Mouse (Mus musculus) heart, postnatal 0 days (tissue): Measurements from ENCODE around the gene Gm17067.
"Not testable (repeated sequence)": the region's sequence is repeated elsewhere in the genome, so short reads cannot be mapped to it uniquely, and the experiment has no call there.

Experiments used
- CTCF ChIP-seq: IDR thresholded peaks from 2 replicates; pipeline ENCODE4 v1.5.1; 2016; ENCODE audit warnings: antibody characterized with exemption, control low read depth, low read depth
- EP300 ChIP-seq: IDR thresholded peaks from 2 replicates; pipeline ENCODE4 v1.6.1; 2016; ENCODE audit warnings: antibody characterized with exemption, low read depth

GRCm38 (mm10) chr7:42692362-42693158 is 34.3 kb downstream of the Gm17067 start, which contains the start of gene Zfp975:
- TF ChIP-seq CTCF: 0 out of 2 replicates have a peak, but pooled peaks have one; percentile 2
- TF ChIP-seq EP300: not testable (repeated sequence)
